Mouse (Mus musculus) cortical plate, adult 2 months (tissue): ENCODE results near the gene Nop58.
"Not testable (repeated sequence)": the region's sequence is repeated elsewhere in the genome, so short reads cannot be mapped to it uniquely, and the experiment has no call there.

ENCODE experiments used
- CTCF ChIP-seq: fragments of 200-500 bp; IDR thresholded peaks from 2 replicates; pipeline ENCODE4 v1.5.1; 2011; ENCODE audit warnings: mild to moderate bottlenecking, control low read depth, low read length; ENCODE audit not compliant: insufficient read depth; ENCODE audit errors: extremely low read depth
- POLR2A ChIP-seq: fragments of 200-500 bp; IDR thresholded peaks from 2 replicates; pipeline ENCODE4 v1.6.1; 2011; ENCODE audit warnings: mild to moderate bottlenecking, low read length, control low read depth; ENCODE audit not compliant: insufficient read depth; ENCODE audit errors: extremely low read depth

DNA sequence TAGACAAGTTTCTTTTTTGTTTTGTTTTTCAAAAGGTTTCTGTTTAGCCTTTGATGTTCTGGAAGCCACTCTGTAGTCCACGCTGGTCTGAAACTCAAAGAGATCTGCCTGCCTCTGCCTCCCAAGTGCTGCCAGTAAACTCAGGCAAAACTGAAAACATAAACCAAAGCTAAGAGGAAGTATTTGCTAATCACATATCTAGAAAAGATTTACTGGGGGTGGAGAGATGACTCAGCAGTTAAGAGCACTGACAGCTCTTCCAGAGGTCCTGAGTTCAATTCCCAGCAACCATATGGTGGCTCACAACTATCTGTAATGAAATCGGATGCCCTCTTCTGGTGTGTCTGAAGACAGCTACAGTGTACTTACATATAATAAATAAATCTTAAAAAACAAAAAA lies 38.3 kb upstream of the Nop58 start:
- TF ChIP-seq POLR2A, CTCF: not testable (repeated sequence)
